Mouse (Mus musculus) E14TG2a.4 (cell line): ENCODE results near the gene Prph.

Source experiments
- CTCF ChIP-seq: conservative IDR thresholded peaks from 2 replicates; pipeline ENCODE4 v1.5.1; 2014; ENCODE audit warnings: low read length
- NANOG ChIP-seq: IDR thresholded peaks from 2 replicates; pipeline ENCODE4 v1.6.1; 2014; ENCODE audit warnings: borderline replicate concordance, low read length, mixed read lengths

DNA sequence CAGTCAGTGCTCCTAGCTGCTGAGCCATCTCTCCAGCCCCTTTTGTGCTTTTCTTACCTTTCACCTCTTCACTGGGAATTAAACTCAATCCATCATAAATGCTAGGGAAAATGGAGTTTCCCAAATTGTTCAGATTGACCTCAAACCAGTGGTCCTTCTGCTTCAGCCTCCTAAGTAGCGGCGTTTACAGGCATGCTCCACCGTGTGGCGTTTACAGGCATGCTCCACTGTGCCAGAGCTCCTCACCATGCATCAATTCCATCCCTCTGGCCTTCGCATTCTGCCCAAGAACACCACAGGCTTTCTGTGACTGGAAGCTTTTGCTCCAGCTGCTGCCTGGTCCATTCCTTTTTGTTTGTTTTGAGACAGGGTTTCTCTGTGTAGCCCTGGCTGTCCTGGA, 27.9 kb upstream of the Prph start:
- TF ChIP-seq CTCF (no peak), NANOG (no peak)
